Mouse (Mus musculus): ENCODE data around the gene Trim33. TPM values are rescaled to one million over a fixed set of nuclear protein-coding genes. Genes with fewer than 3 reads are reported as not detected.

Gene Trim33
- polyA plus RNA-seq, 1 experiment from 2014 or later, result 43.3 TPM

- Histone ChIP-seq H3K9me3 (no peaks in the 10 kb centered on the region), H3K27ac (no peak overlapping the region), H3K4me1 (no peaks in the 10 kb centered on the region), H3K4me3 (no peak overlapping the region), H3K9ac (no peak overlapping the region), H3K27me3 (no peaks in the 10 kb centered on the region), H3K4me2 (replicated peaks) (no peak overlapping the region), H3K36me3 (no peaks in the 10 kb centered on the region)
- WGBS, result 90% methylated on average over 5 of the region's 5 CpGs
- ATAC-seq (ENCODE audit: insufficient number of reproducible peaks, insufficient read depth, low FRiP score, low TSS enrichment), result no peak
Observed at GRCm38 (mm10) chr3:103384949-103385348, 105.9 kb downstream of the Trim33 start.

- no peaks in the 10 kb centered on the region for H3K4me1 ChIP-seq
- H3K9me3 ChIP-seq, result no peaks in the 10 kb centered on the region
- ATAC-seq (ENCODE audit: insufficient number of reproducible peaks, insufficient read depth, low FRiP score, low TSS enrichment), result no peak
- no peaks in the 10 kb centered on the region for H3K27me3 ChIP-seq
- H3K4me3 ChIP-seq, result no peak overlapping the region
- no peaks in the 10 kb centered on the region for H3K36me3 ChIP-seq
- no peak overlapping the region for H3K9ac ChIP-seq
- WGBS, result 72% methylated on average over 5 of the region's 5 CpGs
- no peak overlapping the region for H3K27ac ChIP-seq
- H3K4me2 ChIP-seq (replicated peaks), result no peak overlapping the region
Observed at GRCm38 (mm10) chr3:103385383-103386291, 106.5 kb downstream of the Trim33 start.

GRCm38 (mm10) chr3:103386292-103387031 is 107.4 kb downstream of the Trim33 start:
- WGBS, result 90% methylated on average over 16 of the region's 16 CpGs
- H3K27me3 ChIP-seq, result no peaks in the 10 kb centered on the region
- H3K4me3 ChIP-seq, result no peak overlapping the region
- no peak for ATAC-seq (ENCODE audit: insufficient number of reproducible peaks, insufficient read depth, low FRiP score, low TSS enrichment)
- H3K4me2 ChIP-seq (replicated peaks), result no peak overlapping the region
- no peak overlapping the region for H3K9ac ChIP-seq
- no peaks in the 10 kb centered on the region for H3K36me3 ChIP-seq
- H3K9me3 ChIP-seq, result no peaks in the 10 kb centered on the region
- no peaks in the 10 kb centered on the region for H3K4me1 ChIP-seq
- no peak overlapping the region for H3K27ac ChIP-seq

- Histone ChIP-seq H3K27ac (no peak overlapping the region), H3K27me3 (no peaks in the 10 kb centered on the region), H3K9me3 (no peaks in the 10 kb centered on the region), H3K4me2 (replicated peaks) (no peak overlapping the region), H3K4me3 (no peak overlapping the region), H3K4me1 (0 out of 2 replicates have a peak, but pooled peaks cover 6% of the 10 kb centered on the region), H3K9ac (no peak overlapping the region), H3K36me3 (no peaks in the 10 kb centered on the region)
- ATAC-seq (ENCODE audit: insufficient number of reproducible peaks, insufficient read depth, low FRiP score, low TSS enrichment), result peak; percentile 81; the same call in 1 of the 2 replicates
- 4% methylated on average over 3 of the region's 3 CpGs for WGBS
Observed at GRCm38 (mm10) chr3:103392613-103393258, 113.6 kb downstream of the Trim33 start.

- peak; percentile 64; the same call in 1 of the 2 replicates for ATAC-seq (ENCODE audit: insufficient number of reproducible peaks, insufficient read depth, low FRiP score, low TSS enrichment)
Observed at GRCm38 (mm10) chr3:103393283-103394060, 114.4 kb downstream of the Trim33 start.

GRCm38 (mm10) chr3:103394121-103394520 is 115.0 kb downstream of the Trim33 start:
- H3K9ac ChIP-seq, result no peak overlapping the region
- ATAC-seq (ENCODE audit: insufficient number of reproducible peaks, insufficient read depth, low FRiP score, low TSS enrichment), result 0 out of 2 replicates have a peak, but pooled peaks have one; percentile 7

More at GRCm38 (mm10) chr3:103393283-103394060, 114.4 kb downstream of the Trim33 start:
- Histone ChIP-seq H3K4me3 (no peak overlapping the region), H3K27ac (no peak overlapping the region), H3K9ac (no peak overlapping the region), H3K36me3 (no peaks in the 10 kb centered on the region), H3K4me1 (0 out of 2 replicates have a peak, but pooled peaks cover 6% of the 10 kb centered on the region), H3K4me2 (replicated peaks) (no peak overlapping the region), H3K9me3 (no peaks in the 10 kb centered on the region), H3K27me3 (no peaks in the 10 kb centered on the region)
- 78% methylated on average over 14 of the region's 14 CpGs for WGBS

GRCm38 (mm10) chr3:103397523-103397922 is 118.4 kb downstream of the Trim33 start:
- Histone ChIP-seq H3K9ac (no peak overlapping the region), H3K27me3 (no peaks in the 10 kb centered on the region), H3K4me1 (0 out of 2 replicates have a peak, but pooled peaks cover 10% of the 10 kb centered on the region), H3K4me2 (replicated peaks) (no peak overlapping the region), H3K27ac (no peak overlapping the region), H3K4me3 (no peak overlapping the region), H3K36me3 (no peaks in the 10 kb centered on the region), H3K9me3 (no peaks in the 10 kb centered on the region)
- WGBS, result 79% methylated on average over 3 of the region's 3 CpGs
- no peak for ATAC-seq (ENCODE audit: insufficient number of reproducible peaks, insufficient read depth, low FRiP score, low TSS enrichment)

More at GRCm38 (mm10) chr3:103394121-103394520, 115.0 kb downstream of the Trim33 start:
- Histone ChIP-seq H3K4me1 (0 out of 2 replicates have a peak, but pooled peaks cover 6% of the 10 kb centered on the region), H3K36me3 (no peaks in the 10 kb centered on the region), H3K4me3 (no peak overlapping the region), H3K27ac (no peak overlapping the region), H3K4me2 (replicated peaks) (no peak overlapping the region), H3K27me3 (no peaks in the 10 kb centered on the region), H3K9me3 (no peaks in the 10 kb centered on the region)
- 78% methylated on average over 2 of the region's 2 CpGs for WGBS

- H3K27ac ChIP-seq, result no peak overlapping the region
- no peak for ATAC-seq (ENCODE audit: insufficient number of reproducible peaks, insufficient read depth, low FRiP score, low TSS enrichment)
Observed at GRCm38 (mm10) chr3:103400807-103401206, 121.7 kb downstream of the Trim33 start.

GRCm38 (mm10) chr3:103401342-103402098 is 122.4 kb downstream of the Trim33 start:
- Histone ChIP-seq H3K36me3 (no peaks in the 10 kb centered on the region), H3K9me3 (no peaks in the 10 kb centered on the region), H3K27me3 (no peaks in the 10 kb centered on the region), H3K27ac (no peak overlapping the region), H3K4me2 (replicated peaks) (no peak overlapping the region), H3K9ac (no peak overlapping the region), H3K4me3 (no peak overlapping the region), H3K4me1 (0 out of 2 replicates have a peak, but pooled peaks cover 4% of the 10 kb centered on the region)
- no peak for ATAC-seq (ENCODE audit: insufficient number of reproducible peaks, insufficient read depth, low FRiP score, low TSS enrichment)
- WGBS, result 43% methylated on average over 17 of the region's 17 CpGs

More at GRCm38 (mm10) chr3:103400807-103401206, 121.7 kb downstream of the Trim33 start:
- Histone ChIP-seq H3K4me3 (no peak overlapping the region), H3K36me3 (no peaks in the 10 kb centered on the region), H3K27me3 (no peaks in the 10 kb centered on the region), H3K9ac (no peak overlapping the region), H3K4me2 (replicated peaks) (no peak overlapping the region), H3K9me3 (no peaks in the 10 kb centered on the region), H3K4me1 (0 out of 2 replicates have a peak, but pooled peaks cover 4% of the 10 kb centered on the region)
- WGBS, result 83% methylated on average over 6 of the region's 6 CpGs

- WGBS, result 48% methylated on average over 10 of the region's 10 CpGs
Observed at GRCm38 (mm10) chr3:103402212-103402611, 123.1 kb downstream of the Trim33 start.

More at GRCm38 (mm10) chr3:103402212-103402611, 123.1 kb downstream of the Trim33 start:
- Histone ChIP-seq H3K9me3 (no peaks in the 10 kb centered on the region), H3K4me2 (replicated peaks) (no peak overlapping the region), H3K36me3 (no peaks in the 10 kb centered on the region), H3K4me1 (0 out of 2 replicates have a peak, but pooled peaks cover 7% of the 10 kb centered on the region), H3K4me3 (no peak overlapping the region), H3K9ac (no peak overlapping the region), H3K27me3 (no peaks in the 10 kb centered on the region), H3K27ac (no peak overlapping the region)
- ATAC-seq (ENCODE audit: insufficient number of reproducible peaks, insufficient read depth, low FRiP score, low TSS enrichment), result no peak

Measured in embryonic facial prominence, embryonic 12.5 days (tissue).